In genomic region chr5:114708491-114708890, GRCm38 (mm10) we compare ENCODE assay signal across 7 mouse cellular contexts. TPM values are rescaled to one million over a fixed set of nuclear protein-coding genes. Genes with fewer than 3 reads are reported as not detected.
DNase-seq lines count a peak whose midpoint lies in the region; ATAC-seq lines count a peak whose summit lies in the region.

No protein-coding gene starts in this region.

- H3K27me3 ChIP-seq in lung, embryonic 16.5 days (ENCODE audit: control insufficient read depth, insufficient read depth, low read depth, low read length), result no peaks in the 10 kb centered on the region
- no peaks in the 10 kb centered on the region for H3K27me3 ChIP-seq in embryonic facial prominence, embryonic 13.5 days
- no peaks in the 10 kb centered on the region for H3K27me3 ChIP-seq in limb, embryonic 11.5 days (ENCODE audit: control insufficient read depth, insufficient read depth, low read length)
- H3K27me3 ChIP-seq in stomach, embryonic 16.5 days (ENCODE audit: control insufficient read depth, insufficient read depth, low read length), result no peaks in the 10 kb centered on the region

- peaks cover 6% of the 10 kb centered on the region for H3K4me1 ChIP-seq in lung, embryonic 16.5 days (replicated peaks; ENCODE audit: control insufficient read depth, insufficient read depth, low read length)
- peaks cover 7% of the 10 kb centered on the region for H3K4me1 ChIP-seq in embryonic facial prominence, embryonic 13.5 days
- H3K4me1 ChIP-seq in limb, embryonic 11.5 days (ENCODE audit: control insufficient read depth, insufficient read depth, low read length), result 0 out of 2 replicates have a peak, but pooled peaks cover 3% of the 10 kb centered on the region
- peaks cover 6% of the 10 kb centered on the region for H3K4me1 ChIP-seq in stomach, embryonic 16.5 days (ENCODE audit: control insufficient read depth, insufficient read depth, low read length)

- intact Hi-C loops in left cerebral cortex, postnatal 10 days (cut with DNase I), result no loop called here

- H3K9me3 ChIP-seq in lung, embryonic 16.5 days (ENCODE audit: control insufficient read depth, low read length), result no peaks in the 10 kb centered on the region
- no peaks in the 10 kb centered on the region for H3K9me3 ChIP-seq in embryonic facial prominence, embryonic 13.5 days
- H3K9me3 ChIP-seq in limb, embryonic 11.5 days (ENCODE audit: control insufficient read depth, low read length), result no peaks in the 10 kb centered on the region
- no peaks in the 10 kb centered on the region for H3K9me3 ChIP-seq in stomach, embryonic 16.5 days (replicated peaks; ENCODE audit: control insufficient read depth, low read length)

- peak overlapping the region; percentile 57 for H3K4me2 ChIP-seq in lung, embryonic 16.5 days (ENCODE audit: low read depth, low read length)
- H3K4me2 ChIP-seq in embryonic facial prominence, embryonic 13.5 days, result peak overlapping the region; percentile 77
- H3K4me2 ChIP-seq in limb, embryonic 11.5 days (ENCODE audit: low read depth, severe bottlenecking), result peak overlapping the region; percentile 61
- peak overlapping the region; percentile 70 for H3K4me2 ChIP-seq in stomach, embryonic 16.5 days (ENCODE audit: low read depth, low read length)

- DNase-seq in lung, postnatal 4 days, result no peak
- DNase-seq in limb, embryonic 11.5 days (ENCODE audit: low spot score), result no peak
- DNase-seq in embryo, embryonic 11 days, result no peak
- DNase-seq in left cerebral cortex, postnatal 10 days (ENCODE audit: extremely low spot score in 1 of 2, low spot score in 2 of 2), result no peak

- ATAC-seq in lung, embryonic 16.5 days (ENCODE audit: low read depth), result no peak
- ATAC-seq in embryonic facial prominence, embryonic 13.5 days (ENCODE audit: insufficient number of reproducible peaks, insufficient read depth, low FRiP score, low TSS enrichment, low read depth), result no peak
- no peak for ATAC-seq in limb, embryonic 11.5 days (ENCODE audit: insufficient number of reproducible peaks, low FRiP score, low TSS enrichment, low read depth)
- no peak for ATAC-seq in stomach, embryonic 16.5 days (ENCODE audit: insufficient read depth, low FRiP score)

- WGBS in lung, embryonic 16.5 days, result 55% methylated on average over 15 of the region's 15 CpGs
- WGBS in embryonic facial prominence, embryonic 13.5 days, result 47% methylated on average over 15 of the region's 15 CpGs
- WGBS in limb, embryonic 11.5 days, result 57% methylated on average over 15 of the region's 15 CpGs
- 53% methylated on average over 15 of the region's 15 CpGs for WGBS in stomach, embryonic 16.5 days

- H3K4me3 ChIP-seq in lung, embryonic 16.5 days (ENCODE audit: low read length), result peak overlapping the region; percentile 94
- peak overlapping the region; percentile 85 for H3K4me3 ChIP-seq in embryonic facial prominence, embryonic 13.5 days
- H3K4me3 ChIP-seq in limb, embryonic 11.5 days (ENCODE audit: low read depth, low read length), result peak overlapping the region; percentile 88
- peak overlapping the region; percentile 94 for H3K4me3 ChIP-seq in stomach, embryonic 16.5 days (replicated peaks; ENCODE audit: low read length)

- H3K36me3 ChIP-seq in lung, embryonic 16.5 days (ENCODE audit: control insufficient read depth, insufficient read depth, low read length), result peaks cover 15% of the 10 kb centered on the region
- peaks cover 41% of the 10 kb centered on the region for H3K36me3 ChIP-seq in embryonic facial prominence, embryonic 13.5 days
- peaks cover 11% of the 10 kb centered on the region for H3K36me3 ChIP-seq in limb, embryonic 11.5 days (ENCODE audit: control insufficient read depth, insufficient read depth, low read length)
- peaks cover 10% of the 10 kb centered on the region; the same call in 1 of the 2 replicates for H3K36me3 ChIP-seq in stomach, embryonic 16.5 days (ENCODE audit: control insufficient read depth, insufficient read depth, low read length)

- H3K9ac ChIP-seq in lung, embryonic 16.5 days (ENCODE audit: low read length), result peak overlapping the region; percentile 87
- H3K9ac ChIP-seq in embryonic facial prominence, embryonic 13.5 days, result peak overlapping the region; percentile 81
- no peak overlapping the region for H3K9ac ChIP-seq in limb, embryonic 11.5 days (ENCODE audit: low read length)
- peak overlapping the region; percentile 87 for H3K9ac ChIP-seq in stomach, embryonic 16.5 days (ENCODE audit: low read length)

- H3K27ac ChIP-seq in lung, embryonic 16.5 days (ENCODE audit: low read length), result no peak overlapping the region
- no peak overlapping the region for H3K27ac ChIP-seq in embryonic facial prominence, embryonic 13.5 days
- no peak overlapping the region for H3K27ac ChIP-seq in limb, embryonic 11.5 days (replicated peaks; ENCODE audit: low read depth, low read length)
- no peak overlapping the region for H3K27ac ChIP-seq in stomach, embryonic 16.5 days (ENCODE audit: low read length)

RNA-seq across cellular contexts. Expression of gene Tchp, which starts 0.9 kb away (rescaled TPM):
- polyA plus RNA-seq in lung, embryonic 16.5 days (2015; fragmentation: Nextera tagmentation; extraction: Ambion mirVana), result 11.5 and 14.0 TPM in 2 replicates
- 19.6 and 19.8 TPM in 2 replicates for polyA plus RNA-seq in embryonic facial prominence, embryonic 13.5 days (2015; fragmentation: Nextera tagmentation; extraction: Ambion mirVana)
- 14.5 and 16.1 TPM in 2 replicates for polyA plus RNA-seq in limb, embryonic 11.5 days (2014; fragmentation: Nextera tagmentation; extraction: Ambion mirVana)
- 9.3 and 9.4 TPM in 2 replicates for polyA plus RNA-seq in stomach, embryonic 16.5 days (2015; fragmentation: Nextera tagmentation; extraction: Ambion mirVana)
- 10 to 100 TPM; 13.0 to 15.4 TPM for total RNA-seq in left cerebral cortex, postnatal 10 days (2021)

RNA-seq across cellular contexts. Expression of gene Gltp, which starts 17.7 kb away (rescaled TPM):
- polyA plus RNA-seq in lung, embryonic 16.5 days (2015; fragmentation: Nextera tagmentation; extraction: Ambion mirVana), result 104 and 105 TPM in 2 replicates
- polyA plus RNA-seq in embryonic facial prominence, embryonic 13.5 days (2015; fragmentation: Nextera tagmentation; extraction: Ambion mirVana), result 88.4 and 94.6 TPM in 2 replicates
- 69.0 and 73.9 TPM in 2 replicates for polyA plus RNA-seq in limb, embryonic 11.5 days (2014; fragmentation: Nextera tagmentation; extraction: Ambion mirVana)
- 208 and 281 TPM in 2 replicates for polyA plus RNA-seq in stomach, embryonic 16.5 days (2015; fragmentation: Nextera tagmentation; extraction: Ambion mirVana)
- 10 to 100 TPM; 20.5 to 23.2 TPM for total RNA-seq in left cerebral cortex, postnatal 10 days (2021)

RNA-seq across cellular contexts. Expression of gene Trpv4, which starts 50.3 kb away (rescaled TPM):
- 2.8 and 2.9 TPM in 2 replicates for polyA plus RNA-seq in lung, embryonic 16.5 days (2015; fragmentation: Nextera tagmentation; extraction: Ambion mirVana)
- 10.8 and 13.9 TPM in 2 replicates for polyA plus RNA-seq in embryonic facial prominence, embryonic 13.5 days (2015; fragmentation: Nextera tagmentation; extraction: Ambion mirVana)
- 0.53 and 0.55 TPM in 2 replicates for polyA plus RNA-seq in limb, embryonic 11.5 days (2014; fragmentation: Nextera tagmentation; extraction: Ambion mirVana)
- 2.8 and 3.7 TPM in 2 replicates for polyA plus RNA-seq in stomach, embryonic 16.5 days (2015; fragmentation: Nextera tagmentation; extraction: Ambion mirVana)
- total RNA-seq in left cerebral cortex, postnatal 10 days (2021), result under 1 TPM; 0.64 to 0.79 TPM
